Mouse (Mus musculus) forebrain, embryonic 15.5 days (tissue): Measurements from ENCODE around the gene Itm2c. TPM values are rescaled to one million over a fixed set of nuclear protein-coding genes. Genes with fewer than 3 reads are reported as not detected.

Source experiments
- ATAC-seq: fragments of 200-750 bp; cut with Nextera tagmentation; replicated peaks from 2 replicates; pipeline ENCODE4 v1.8.0; 2017; ENCODE audit warnings: mild to moderate bottlenecking, moderate TSS enrichment, moderate library complexity
- H3K27ac ChIP-seq: fragments of 300-500 bp; sonication (generic); replicated peaks from 2 replicates; pipeline ENCODE4 v1.5.1; 2015; ENCODE audit warnings: mild to moderate bottlenecking, inconsistent platforms
- H3K27me3 ChIP-seq: fragments of 300-500 bp; sonication (generic); 2 replicates; pipeline ENCODE4 v1.6.1; 2015; ENCODE audit warnings: inconsistent platforms
- H3K36me3 ChIP-seq: fragments of 300-500 bp; sonication (generic); 2 replicates; pipeline ENCODE4 v1.6.1; 2015; ENCODE audit warnings: mild to moderate bottlenecking, inconsistent platforms
- H3K4me1 ChIP-seq: fragments of 300-500 bp; sonication (generic); 2 replicates; pipeline ENCODE4 v1.6.1; 2015; ENCODE audit warnings: inconsistent platforms
- H3K4me2 ChIP-seq: fragments of 300-500 bp; sonication (generic); replicated peaks from 2 replicates; pipeline ENCODE4 v1.6.1; 2015; ENCODE audit warnings: mild to moderate bottlenecking, inconsistent platforms
- H3K4me3 ChIP-seq: fragments of 300-500 bp; sonication (generic); 2 replicates; pipeline ENCODE4 v1.5.1; 2015; ENCODE audit warnings: mild to moderate bottlenecking, inconsistent platforms
- H3K9ac ChIP-seq: fragments of 300-500 bp; sonication (generic); replicated peaks from 2 replicates; pipeline ENCODE4 v1.6.1; 2015; ENCODE audit warnings: mild to moderate bottlenecking, inconsistent platforms
- H3K9me3 ChIP-seq: fragments of 300-500 bp; sonication (generic); 2 replicates; pipeline ENCODE4 v1.6.1; 2016; ENCODE audit warnings: inconsistent platforms
- WGBS: fragments of 180-500 bp; shearing (Covaris S2); methylation state at CpG from one replicate; pipeline ENCODE4 v1.1.7; 2015; ENCODE audit warnings: mixed read lengths; 5-methylcytosine and 5-hydroxymethylcytosine counted together
- polyA plus RNA-seq: library from polyadenylated mRNA; unstranded; fragments of >200 nt; fragmentation: Nextera tagmentation; extraction: Ambion mirVana; gene quantifications from 2 replicates; pipeline ENCODE4 v1.2.1, GENCODE M21; 2015

Itm2c gene
- 148 and 160 TPM in 2 replicates for polyA plus RNA-seq

DNA sequence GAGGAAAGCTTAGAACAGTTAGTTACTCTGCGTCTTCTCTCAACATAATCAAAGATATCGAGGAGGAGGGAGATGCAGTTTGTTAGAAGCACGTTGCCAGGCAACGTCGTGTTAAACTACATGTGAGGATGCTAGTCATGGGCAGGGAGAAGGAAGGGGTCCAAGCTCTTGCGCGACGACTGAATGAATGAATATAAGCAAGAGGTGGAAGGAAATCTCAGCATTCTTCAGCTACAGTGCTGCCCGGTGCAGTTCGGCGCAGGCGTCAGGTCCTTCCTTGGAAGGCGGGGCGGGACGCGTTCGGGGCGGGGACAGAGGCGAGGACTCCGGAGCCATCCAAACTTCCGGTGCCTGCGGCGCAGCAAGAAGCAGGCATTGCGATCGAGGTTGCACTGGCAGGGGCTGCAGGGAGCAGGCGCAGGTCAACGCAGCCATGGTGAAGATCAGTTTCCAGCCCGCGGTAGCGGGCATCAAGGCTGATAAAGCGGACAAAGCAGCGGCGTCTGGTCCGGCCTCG lies at the start of gene Itm2c:
TSS of gene Itm2c (plus strand) at position 51 of the 517 bp plus-strand sequence.
- no peaks in the 10 kb centered on the region for H3K27me3 ChIP-seq
- peak within 1 kb of the TSS; percentile 87 for H3K27ac ChIP-seq
- WGBS, result under 1% methylated on average over 35 of the region's 35 CpGs
- H3K9ac ChIP-seq, result peak within 1 kb of the TSS; percentile 80
- ATAC-seq, result peak; percentile 90
- peak within 1 kb of the TSS; percentile 84 for H3K4me2 ChIP-seq
- peak within 1 kb of the TSS; percentile 86 for H3K4me3 ChIP-seq
- H3K9me3 ChIP-seq, result no peaks in the 10 kb centered on the region
- H3K36me3 ChIP-seq, result no peaks in the 10 kb centered on the region
- peaks cover 49% of the 10 kb centered on the region for H3K4me1 ChIP-seq

DNA sequence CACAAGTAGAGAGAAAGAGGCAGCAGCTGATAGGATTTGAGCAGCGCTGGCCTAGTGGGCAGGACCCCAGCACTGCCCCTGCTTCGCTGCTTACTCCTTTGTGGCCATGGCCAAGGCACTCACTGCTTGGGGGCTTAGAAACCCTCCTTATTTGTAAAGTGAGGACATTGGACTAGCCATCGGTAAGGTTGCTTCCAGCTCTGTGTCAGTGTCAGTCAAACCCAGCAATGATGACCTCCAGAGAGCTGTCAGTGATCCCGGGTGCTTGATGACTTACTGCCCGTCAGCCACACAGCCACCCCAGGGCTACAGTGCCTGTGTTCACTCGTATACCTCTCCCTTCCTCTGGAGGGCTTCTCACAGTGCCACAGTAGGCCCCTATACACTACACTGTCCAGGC lies 49.1 kb upstream of the Itm2c start:
- 90% methylated on average over 6 of the region's 6 CpGs for WGBS
- no peak for ATAC-seq
- no peak overlapping the region for H3K9ac ChIP-seq
- no peak overlapping the region for H3K4me3 ChIP-seq
- no peaks in the 10 kb centered on the region for H3K27me3 ChIP-seq
- H3K4me1 ChIP-seq, result no peaks in the 10 kb centered on the region
- H3K27ac ChIP-seq, result no peak overlapping the region
- peaks cover 39% of the 10 kb centered on the region for H3K36me3 ChIP-seq
- H3K9me3 ChIP-seq, result no peaks in the 10 kb centered on the region
- no peak overlapping the region for H3K4me2 ChIP-seq

DNA sequence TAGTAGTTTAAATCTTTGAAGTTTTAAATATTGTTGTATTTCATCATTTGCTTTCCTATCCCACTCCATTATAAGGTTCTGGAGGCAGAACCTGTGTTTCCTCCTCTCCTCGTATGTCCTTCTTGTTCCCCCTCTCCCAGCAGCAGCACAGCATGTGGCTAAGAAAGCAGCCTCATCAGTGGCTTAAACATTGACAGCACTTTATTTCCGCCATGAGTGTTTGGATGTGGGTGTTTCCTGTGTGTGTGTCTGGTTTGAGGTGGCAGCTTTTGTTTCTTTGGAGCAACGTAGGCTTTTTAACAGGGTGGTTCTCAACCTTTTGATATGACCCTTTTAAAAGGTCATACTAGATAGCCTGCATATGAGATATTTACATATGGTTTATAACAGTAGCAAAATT lies 48.6 kb upstream of the Itm2c start:
- Histone ChIP-seq H3K4me2 (no peak overlapping the region), H3K4me1 (no peaks in the 10 kb centered on the region), H3K4me3 (no peak overlapping the region), H3K9ac (no peak overlapping the region), H3K27me3 (no peaks in the 10 kb centered on the region), H3K9me3 (no peaks in the 10 kb centered on the region), H3K36me3 (peaks cover 39% of the 10 kb centered on the region), H3K27ac (no peak overlapping the region)
- no peak for ATAC-seq
- WGBS, result 81% methylated on average over 3 of the region's 3 CpGs

DNA sequence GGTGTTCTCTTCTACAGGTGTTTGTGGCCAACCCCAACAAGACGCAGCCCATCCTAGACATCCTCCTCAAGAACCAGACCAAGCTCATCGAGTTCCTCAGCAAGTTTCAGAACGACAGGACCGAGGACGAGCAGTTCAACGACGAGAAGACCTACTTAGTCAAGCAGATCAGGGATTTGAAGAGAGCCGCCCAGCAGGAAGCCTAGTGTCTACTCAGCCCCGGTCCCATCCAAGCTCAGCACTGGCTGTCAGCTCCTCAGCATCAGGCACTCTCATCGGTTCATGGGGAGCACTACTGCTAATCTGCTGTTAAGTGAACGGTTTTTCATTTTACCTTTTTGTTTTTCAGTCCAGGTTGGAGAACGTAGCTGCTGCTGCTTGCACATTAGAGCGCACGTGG lies 45.1 kb upstream of the Itm2c start:
- WGBS, result 86% methylated on average over 14 of the region's 14 CpGs
- peaks cover 34% of the 10 kb centered on the region for H3K36me3 ChIP-seq

DNA sequence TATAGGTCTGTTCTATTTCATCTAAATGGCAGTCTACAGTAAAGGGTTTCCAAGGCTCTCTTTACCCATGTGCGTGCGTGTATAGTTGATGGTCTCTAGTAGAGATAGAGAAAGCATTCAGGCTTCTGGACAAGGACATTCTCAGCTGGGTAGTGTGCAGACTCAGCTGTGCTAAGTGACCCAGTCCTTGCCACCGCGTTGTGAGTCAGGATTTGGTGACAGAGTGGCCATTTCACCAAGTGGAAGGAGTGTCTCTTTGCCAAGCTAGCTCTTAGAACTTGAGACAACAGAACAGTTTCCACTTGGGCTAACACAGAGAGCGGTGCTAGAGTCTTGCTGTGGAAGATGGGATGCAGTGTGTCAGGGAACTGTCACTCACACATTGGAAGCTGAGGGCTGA lies 43.2 kb upstream of the Itm2c start:
- 92% methylated on average over 5 of the region's 5 CpGs for WGBS
- Histone ChIP-seq H3K4me2 (no peak overlapping the region), H3K4me3 (no peak overlapping the region), H3K27me3 (no peaks in the 10 kb centered on the region), H3K9me3 (no peaks in the 10 kb centered on the region), H3K36me3 (peaks cover 32% of the 10 kb centered on the region), H3K27ac (no peak overlapping the region), H3K9ac (no peak overlapping the region), H3K4me1 (no peaks in the 10 kb centered on the region)
- no peak for ATAC-seq

More for the DNA sequence above, 45.1 kb upstream of the Itm2c start:
- Histone ChIP-seq H3K9me3 (no peaks in the 10 kb centered on the region), H3K27ac (no peak overlapping the region), H3K4me3 (no peak overlapping the region), H3K9ac (no peak overlapping the region), H3K27me3 (no peaks in the 10 kb centered on the region), H3K4me1 (no peaks in the 10 kb centered on the region), H3K4me2 (no peak overlapping the region)
- no peak for ATAC-seq

DNA sequence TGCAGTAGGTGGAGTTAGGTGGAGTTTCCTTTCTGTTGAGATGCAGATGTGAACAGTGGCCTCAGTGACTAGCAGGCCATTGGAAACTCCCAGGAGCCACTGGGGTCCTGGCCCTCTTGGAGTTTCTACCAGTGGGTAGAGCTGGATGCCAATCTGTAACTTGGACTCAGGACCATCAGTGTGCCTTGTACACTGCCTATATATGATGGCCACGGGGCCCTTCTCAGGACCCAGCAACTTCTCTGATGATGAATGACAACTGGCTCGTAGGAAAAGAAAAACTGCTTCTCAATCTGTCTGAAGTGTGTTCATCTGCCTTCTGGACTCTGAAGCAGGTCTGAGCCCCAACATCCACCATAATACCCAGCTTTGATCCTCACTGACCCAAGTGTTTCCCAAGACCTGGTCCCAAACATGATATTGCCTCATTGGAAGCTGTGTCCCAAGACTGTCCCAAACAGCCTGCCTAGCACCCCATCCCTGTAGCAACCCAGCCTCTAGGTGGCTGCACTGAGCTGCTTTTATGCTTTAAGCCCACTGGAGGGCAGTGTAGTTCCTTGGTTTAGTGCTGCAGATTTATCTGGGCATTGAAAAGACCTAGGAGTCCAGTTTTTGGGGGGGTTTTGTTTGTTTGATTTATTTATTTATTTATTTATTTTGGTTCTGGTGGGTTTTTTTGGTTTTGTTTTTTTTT lies 40.9 kb upstream of the Itm2c start:
- Histone ChIP-seq H3K4me2 (no peak overlapping the region), H3K9ac (no peak overlapping the region), H3K27me3 (no peaks in the 10 kb centered on the region), H3K4me1 (no peaks in the 10 kb centered on the region), H3K4me3 (no peak overlapping the region), H3K36me3 (peaks cover 18% of the 10 kb centered on the region), H3K9me3 (no peaks in the 10 kb centered on the region), H3K27ac (no peak overlapping the region)
- WGBS, result 90% methylated on average over 2 of the region's 2 CpGs
- ATAC-seq, result peak; percentile 76

DNA sequence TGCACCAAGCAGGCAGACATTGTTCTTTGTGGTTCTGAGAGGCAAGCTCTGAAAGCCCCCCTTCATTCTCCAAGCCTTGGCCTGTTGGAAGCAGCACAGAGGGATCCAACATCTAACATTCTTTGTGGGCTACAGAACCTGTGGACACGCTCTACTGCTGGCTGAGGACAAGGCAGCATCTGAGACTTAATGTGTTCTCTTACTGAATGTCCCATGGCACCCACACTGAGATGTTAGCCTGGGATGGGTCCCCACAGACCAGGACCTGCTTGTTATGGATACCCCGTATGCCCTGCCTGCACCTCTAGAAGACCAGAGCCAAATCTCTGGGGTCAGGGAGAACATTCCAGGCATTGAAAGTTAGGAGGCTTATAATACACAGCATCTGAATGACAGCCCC lies 40.2 kb upstream of the Itm2c start:
- Histone ChIP-seq H3K36me3 (peaks cover 11% of the 10 kb centered on the region), H3K9me3 (no peaks in the 10 kb centered on the region), H3K4me1 (no peaks in the 10 kb centered on the region), H3K27ac (no peak overlapping the region), H3K27me3 (no peaks in the 10 kb centered on the region), H3K4me2 (no peak overlapping the region), H3K9ac (no peak overlapping the region), H3K4me3 (no peak overlapping the region)
- whole genome bisulfite sequencing, result 85% methylated on average over 2 of the region's 2 CpGs
- peak; percentile 39; the same call in 1 of the 2 replicates for ATAC-seq

DNA sequence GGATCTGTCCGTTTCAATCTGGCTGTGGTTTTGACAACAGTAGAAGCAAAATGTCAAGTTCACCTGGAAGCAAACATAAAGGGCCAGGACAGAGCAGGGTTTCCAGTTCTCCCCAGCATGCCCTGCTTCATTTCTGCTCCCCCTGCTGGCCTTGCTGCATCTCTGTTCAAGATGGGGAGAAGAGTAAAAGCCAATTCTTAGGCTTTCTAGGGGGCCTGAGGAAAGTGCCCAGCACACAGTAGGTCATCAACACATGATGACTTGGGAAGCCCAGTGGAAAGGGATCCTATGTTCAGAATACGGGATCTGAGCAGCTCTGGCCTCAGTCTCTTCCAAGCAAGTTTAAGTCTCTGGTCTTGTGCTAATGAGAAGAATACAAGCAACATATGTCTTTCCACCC lies 39.6 kb upstream of the Itm2c start:
- Histone ChIP-seq H3K27me3 (no peaks in the 10 kb centered on the region), H3K27ac (no peak overlapping the region), H3K36me3 (peaks cover 5% of the 10 kb centered on the region), H3K9ac (no peak overlapping the region), H3K4me3 (no peak overlapping the region), H3K4me1 (no peaks in the 10 kb centered on the region), H3K9me3 (no peaks in the 10 kb centered on the region), H3K4me2 (no peak overlapping the region)
- no peak for ATAC-seq
- WGBS, result 84% methylated on average over 2 of the region's 2 CpGs

DNA sequence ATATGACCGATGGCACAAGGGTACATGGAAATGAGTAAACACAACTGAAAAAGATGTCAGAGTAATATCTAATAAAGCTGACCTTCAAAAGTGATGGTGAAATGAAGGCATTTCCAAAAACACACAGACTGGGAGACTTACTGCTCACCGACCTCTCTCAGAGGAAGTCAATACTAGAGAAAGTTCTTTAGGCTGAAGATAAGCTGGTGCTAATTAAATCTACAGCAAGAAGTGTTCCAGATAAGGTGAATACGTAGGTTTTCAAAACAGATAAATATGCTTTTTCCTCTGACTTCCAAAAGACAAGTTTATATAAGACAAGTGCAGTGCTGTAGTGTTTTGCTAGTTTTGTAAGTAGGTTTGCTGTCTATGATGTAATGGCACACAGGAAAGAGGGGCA lies 37.8 kb upstream of the Itm2c start:
- ATAC-seq, result no peak
- 93% methylated on average over 3 of the region's 3 CpGs for WGBS
- Histone ChIP-seq H3K27me3 (no peaks in the 10 kb centered on the region), H3K27ac (no peak overlapping the region), H3K4me1 (no peaks in the 10 kb centered on the region), H3K36me3 (peaks cover 4% of the 10 kb centered on the region; the same call in 1 of the 2 replicates), H3K9me3 (no peaks in the 10 kb centered on the region), H3K4me3 (no peak overlapping the region), H3K9ac (no peak overlapping the region), H3K4me2 (no peak overlapping the region)

DNA sequence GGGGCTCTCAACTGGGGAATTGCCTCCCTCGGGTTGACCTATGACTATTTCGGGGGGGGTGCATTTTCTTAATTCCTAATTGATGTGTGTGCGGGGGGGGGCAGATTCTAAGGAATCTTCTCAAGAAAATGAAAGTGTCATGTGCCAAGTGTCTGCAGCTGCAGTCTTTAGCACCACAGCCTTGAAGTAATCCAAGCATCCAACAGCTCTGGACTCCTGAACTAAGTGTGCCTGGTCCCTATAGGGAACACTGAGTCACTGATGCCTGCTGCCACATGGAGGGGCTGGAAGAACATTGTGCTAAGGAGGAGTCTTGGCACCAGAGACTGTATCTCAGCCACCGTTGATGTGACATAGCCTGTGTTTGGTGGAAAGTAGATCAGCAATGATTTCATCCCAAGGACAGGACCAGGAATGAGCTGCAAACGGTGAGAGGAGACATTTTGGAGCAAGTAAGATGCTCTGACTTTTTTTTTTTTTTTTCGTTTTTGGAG lies 36.8 kb upstream of the Itm2c start:
- no peaks in the 10 kb centered on the region; the same call in 1 of the 2 replicates for H3K36me3 ChIP-seq
- H3K4me1 ChIP-seq, result no peaks in the 10 kb centered on the region
- H3K4me2 ChIP-seq, result no peak overlapping the region
- WGBS, result 81% methylated on average over 6 of the region's 6 CpGs
- no peak overlapping the region for H3K9ac ChIP-seq
- H3K27ac ChIP-seq, result no peak overlapping the region
- no peak for ATAC-seq
- H3K4me3 ChIP-seq, result no peak overlapping the region
- no peaks in the 10 kb centered on the region for H3K27me3 ChIP-seq
- H3K9me3 ChIP-seq, result 0 out of 2 replicates have a peak, but pooled peaks cover 3% of the 10 kb centered on the region

DNA sequence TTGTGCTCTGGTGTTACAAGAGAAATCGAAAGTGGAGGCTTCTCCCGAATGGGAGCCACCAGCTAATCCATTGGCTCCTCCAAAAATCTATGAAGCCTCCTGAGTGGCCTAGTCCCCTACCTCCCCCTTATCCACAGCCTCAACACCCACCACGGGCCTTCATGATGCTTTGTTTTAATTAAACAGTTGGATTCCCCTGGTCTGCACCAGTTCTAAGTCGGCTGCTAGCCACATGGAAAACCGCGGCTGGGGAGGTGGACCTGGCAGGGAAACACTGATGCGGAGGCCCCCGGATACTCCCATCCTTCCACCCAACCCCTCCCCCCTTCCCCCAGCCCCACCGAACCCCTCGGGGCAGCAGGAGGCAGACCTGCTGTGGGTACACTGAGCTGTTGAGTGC lies 29.7 kb upstream of the Itm2c start:
- Histone ChIP-seq H3K4me1 (no peaks in the 10 kb centered on the region), H3K36me3 (no peaks in the 10 kb centered on the region), H3K27ac (no peak overlapping the region), H3K27me3 (no peaks in the 10 kb centered on the region), H3K9me3 (0 out of 2 replicates have a peak, but pooled peaks cover 4% of the 10 kb centered on the region), H3K4me2 (no peak overlapping the region), H3K9ac (no peak overlapping the region), H3K4me3 (no peak overlapping the region)
- 82% methylated on average over 10 of the region's 10 CpGs for WGBS
- no peak for ATAC-seq

DNA sequence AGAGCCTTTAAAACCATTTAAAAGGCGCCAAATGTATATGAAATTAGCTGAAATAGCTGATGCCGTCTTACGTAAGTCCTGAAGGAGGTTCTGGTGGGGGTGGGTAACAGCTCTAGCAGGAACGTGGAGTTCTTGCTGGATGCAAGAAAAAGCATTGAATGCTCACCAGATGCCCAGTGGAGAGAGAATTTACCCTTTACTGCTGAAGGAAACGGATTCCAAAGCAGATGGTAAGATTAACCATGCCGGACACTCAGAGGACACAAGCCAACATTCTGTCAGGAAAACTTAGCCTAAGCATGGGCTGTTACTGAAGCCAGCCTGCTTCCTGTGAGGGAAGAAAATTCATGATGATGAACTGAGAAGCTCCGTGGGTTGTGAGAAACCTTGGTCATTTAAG lies 24.1 kb upstream of the Itm2c start:
- Histone ChIP-seq H3K27ac (no peak overlapping the region), H3K4me2 (no peak overlapping the region), H3K9me3 (no peaks in the 10 kb centered on the region), H3K9ac (no peak overlapping the region), H3K27me3 (no peaks in the 10 kb centered on the region), H3K4me3 (no peak overlapping the region), H3K4me1 (no peaks in the 10 kb centered on the region), H3K36me3 (no peaks in the 10 kb centered on the region)
- ATAC-seq, result no peak
- WGBS, result 72% methylated on average over 7 of the region's 7 CpGs
